Mouse (Mus musculus): ENCODE measurements around the gene Tcf20.
A peak's percentile ranks its signal among the peaks of the same experiment; 100 is the strongest.

Tcf20 gene

GRCm38 (mm10) chr15:82958253-82958701 lies 29.4 kb downstream of the Tcf20 start:
- peak; percentile 33 to 63 for DNase-seq

- DNase-seq, result no peak
Observed at GRCm38 (mm10) chr15:82956721-82957120, 31.0 kb downstream of the Tcf20 start.

DNA sequence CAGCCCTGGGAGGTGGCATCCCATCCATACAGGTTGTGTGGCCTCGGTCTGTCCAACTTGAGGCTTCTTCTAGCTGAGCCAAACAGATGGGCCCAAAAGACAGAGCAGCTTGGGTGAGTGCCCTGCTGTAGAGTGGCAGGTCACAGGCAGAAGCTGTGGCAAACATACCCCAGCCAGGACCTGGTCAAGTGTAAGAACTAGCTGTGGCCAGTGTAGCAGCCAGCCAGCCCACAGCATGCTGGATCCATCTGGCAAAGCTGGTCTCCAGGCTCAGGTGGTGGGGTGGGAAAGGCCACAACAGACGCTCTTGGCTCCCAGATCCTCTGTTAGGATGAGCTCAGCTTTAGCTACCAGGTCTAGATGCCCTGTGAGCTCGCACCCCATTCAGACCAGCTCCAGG lies 31.4 kb downstream of the Tcf20 start:
- no peak for DNase-seq

DNA sequence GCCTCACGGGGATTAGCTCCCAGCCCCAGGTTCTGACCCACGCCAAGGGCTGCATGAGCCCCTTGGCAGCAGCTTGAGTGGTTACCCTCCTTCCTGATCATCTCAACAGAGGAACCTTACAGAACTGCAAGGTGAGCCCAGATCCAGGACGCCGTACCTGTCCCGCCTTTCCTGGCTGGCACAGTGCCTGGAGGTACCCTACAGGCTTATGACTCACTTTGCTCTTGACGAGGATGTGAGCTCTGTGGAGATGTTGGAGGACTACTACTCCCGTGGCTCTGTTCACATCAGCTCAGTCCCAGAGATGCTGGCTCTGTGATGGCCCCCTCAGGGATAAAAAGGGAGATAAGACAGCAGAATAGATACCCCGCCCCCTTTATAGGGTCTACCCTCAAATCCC lies 32.4 kb downstream of the Tcf20 start:
- no peak for DNase-seq

DNA sequence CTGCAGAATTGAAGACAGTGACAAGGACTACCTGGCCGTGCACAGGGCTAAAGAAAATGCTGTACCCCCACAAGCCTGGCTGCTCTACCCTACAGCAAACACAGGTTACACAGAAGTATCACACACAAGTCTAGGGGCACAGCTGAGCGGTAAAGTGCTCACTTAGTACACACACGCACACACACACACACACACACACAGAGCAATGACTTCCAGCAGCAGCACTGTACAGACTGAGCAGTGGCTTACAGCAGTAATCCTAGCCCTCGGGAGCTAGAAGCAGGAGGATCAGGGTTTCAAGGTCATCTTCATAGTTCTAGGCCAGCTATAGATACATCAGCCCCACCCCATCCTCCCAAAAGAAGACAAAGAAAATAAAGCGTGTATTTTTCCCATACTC lies 33.6 kb downstream of the Tcf20 start:
- DNase-seq, result no peak

GRCm38 (mm10) chr15:82953096-82953495 lies 34.6 kb downstream of the Tcf20 start:
- no peak for DNase-seq

GRCm38 (mm10) chr15:82952292-82952705 lies 35.4 kb downstream of the Tcf20 start:
- DNase-seq, result no peak

DNA sequence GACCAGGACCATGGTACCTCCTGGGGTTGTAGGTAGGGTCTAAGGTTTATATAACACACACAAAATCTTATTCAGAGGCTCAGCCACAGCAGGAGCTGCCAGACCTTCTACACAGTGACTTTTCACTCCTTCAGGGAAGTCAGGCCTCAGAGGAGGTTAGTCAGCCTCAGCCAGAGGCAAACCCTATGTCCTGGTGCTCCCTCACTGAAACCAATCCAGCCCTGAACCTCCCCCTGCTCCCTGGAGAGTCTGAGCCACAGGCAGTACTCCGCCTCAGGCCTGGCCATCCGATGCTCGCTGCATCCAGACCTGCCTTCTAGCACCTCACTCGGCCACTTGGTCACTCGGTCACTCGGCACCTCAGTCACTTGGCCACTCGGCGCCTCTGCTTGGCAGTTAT lies 37.4 kb downstream of the Tcf20 start:
- DNase-seq, result no peak

- peak in 1 of 2 experiments; percentile 27 for DNase-seq
Observed at GRCm38 (mm10) chr15:82947431-82947830, 40.2 kb downstream of the Tcf20 start.

DNA sequence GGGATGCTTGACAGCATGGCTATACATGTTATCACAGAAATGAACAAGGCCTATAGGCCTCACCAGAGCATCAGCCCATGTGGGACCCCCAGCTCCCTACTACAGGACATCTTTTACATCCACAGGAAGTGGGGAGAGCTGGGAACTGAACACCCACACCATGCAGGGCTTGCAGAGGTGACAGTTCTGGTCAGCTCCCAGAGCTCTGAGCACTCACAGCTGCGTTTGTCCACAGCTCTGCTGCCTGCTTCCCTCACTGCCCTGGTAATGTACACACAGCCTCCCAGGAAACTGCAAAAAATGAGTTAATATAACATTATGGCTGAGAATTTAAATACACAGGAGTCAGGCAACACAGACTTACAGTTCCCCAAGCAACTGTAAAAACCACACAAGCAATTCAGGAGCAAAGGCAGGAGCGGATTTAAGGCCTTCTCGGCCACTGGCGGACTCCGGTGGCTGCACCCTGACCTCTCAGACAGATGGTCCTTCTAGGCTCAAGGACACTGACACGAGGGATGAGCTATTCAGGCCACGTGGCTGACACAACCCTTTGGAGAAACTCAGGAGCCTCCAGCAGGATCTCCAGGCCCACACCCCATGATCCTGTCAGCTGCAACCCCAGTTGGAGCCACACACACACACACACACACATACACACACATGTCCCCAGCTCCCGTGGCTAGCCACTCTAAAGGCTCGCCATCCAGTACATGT lies 43.0 kb downstream of the Tcf20 start:
- no peak for DNase-seq

DNA sequence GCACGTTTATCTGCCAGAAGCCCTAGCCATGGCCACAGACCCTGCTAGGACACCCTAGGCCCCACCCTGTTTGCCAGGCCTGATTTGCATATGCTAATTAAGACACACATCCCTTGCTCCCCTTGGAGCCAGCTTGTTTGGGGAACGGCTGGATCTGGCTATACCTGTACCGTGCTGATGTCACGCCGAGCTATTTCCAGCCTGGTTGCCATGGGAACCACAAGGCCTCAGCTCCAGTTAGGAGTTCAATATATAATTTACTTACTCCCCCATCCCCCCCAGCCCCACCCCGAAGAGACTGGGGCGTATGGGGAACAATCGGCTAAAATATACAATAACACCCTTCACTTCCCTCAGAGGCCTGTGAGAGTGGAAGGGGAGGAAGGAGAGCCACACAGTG lies 45.9 kb downstream of the Tcf20 start:
- DNase-seq, result no peak

- DNase-seq, result no peak
Observed at GRCm38 (mm10) chr15:82940494-82941214, 47.0 kb downstream of the Tcf20 start.

DNA sequence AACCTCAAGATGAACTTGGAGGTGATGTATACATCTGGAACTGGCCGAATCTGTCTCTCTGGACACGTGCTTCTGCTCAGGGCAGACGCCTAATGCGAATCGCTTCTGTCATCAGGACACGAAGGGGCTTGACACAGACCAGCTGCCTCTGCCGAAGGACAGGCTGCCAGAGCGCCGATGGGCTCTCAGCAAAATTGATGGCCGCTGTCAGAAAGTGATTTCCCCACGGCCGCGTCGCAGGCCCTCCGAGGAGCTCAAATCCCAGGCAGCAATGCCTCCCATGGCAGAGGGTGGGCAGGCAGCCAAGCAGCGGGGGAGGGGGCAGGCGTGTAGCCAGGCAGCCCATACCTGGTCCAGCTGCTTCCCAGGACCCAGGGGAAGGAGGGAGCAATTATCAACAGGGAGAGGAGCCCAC lies 49.5 kb downstream of the Tcf20 start:
- DNase-seq, result peak; percentile 33 to 75

DNA sequence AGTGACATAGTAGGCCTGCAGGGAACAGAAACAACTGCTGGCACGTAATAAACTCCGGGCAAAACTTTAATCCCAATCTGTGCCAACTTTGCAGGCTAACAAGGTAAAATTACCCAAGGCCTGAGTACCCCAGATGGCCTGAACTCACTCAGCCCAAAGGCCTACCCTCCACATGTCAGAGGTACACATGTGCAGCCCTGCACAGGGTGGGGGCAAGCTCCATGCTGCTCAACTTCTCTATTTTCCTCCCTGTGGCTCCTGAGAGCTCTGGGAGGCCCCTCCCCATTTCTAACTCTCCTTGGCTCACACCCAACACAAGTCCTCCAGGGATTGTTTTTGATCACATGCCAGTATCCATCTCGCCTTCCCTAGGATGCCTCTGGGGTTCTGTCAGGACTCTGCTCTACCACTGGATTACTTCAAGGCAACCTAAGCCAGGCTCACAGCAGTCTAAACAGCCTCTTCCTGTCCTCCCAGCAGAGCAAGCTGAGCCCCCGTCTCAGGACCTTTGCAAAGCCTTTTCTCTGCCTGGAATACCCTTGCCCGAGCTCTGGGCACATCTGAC lies 50.2 kb downstream of the Tcf20 start:
- DNase-seq, result no peak

GRCm38 (mm10) chr15:82934971-82935370 lies 52.7 kb downstream of the Tcf20 start:
- no peak for DNase-seq

DNA sequence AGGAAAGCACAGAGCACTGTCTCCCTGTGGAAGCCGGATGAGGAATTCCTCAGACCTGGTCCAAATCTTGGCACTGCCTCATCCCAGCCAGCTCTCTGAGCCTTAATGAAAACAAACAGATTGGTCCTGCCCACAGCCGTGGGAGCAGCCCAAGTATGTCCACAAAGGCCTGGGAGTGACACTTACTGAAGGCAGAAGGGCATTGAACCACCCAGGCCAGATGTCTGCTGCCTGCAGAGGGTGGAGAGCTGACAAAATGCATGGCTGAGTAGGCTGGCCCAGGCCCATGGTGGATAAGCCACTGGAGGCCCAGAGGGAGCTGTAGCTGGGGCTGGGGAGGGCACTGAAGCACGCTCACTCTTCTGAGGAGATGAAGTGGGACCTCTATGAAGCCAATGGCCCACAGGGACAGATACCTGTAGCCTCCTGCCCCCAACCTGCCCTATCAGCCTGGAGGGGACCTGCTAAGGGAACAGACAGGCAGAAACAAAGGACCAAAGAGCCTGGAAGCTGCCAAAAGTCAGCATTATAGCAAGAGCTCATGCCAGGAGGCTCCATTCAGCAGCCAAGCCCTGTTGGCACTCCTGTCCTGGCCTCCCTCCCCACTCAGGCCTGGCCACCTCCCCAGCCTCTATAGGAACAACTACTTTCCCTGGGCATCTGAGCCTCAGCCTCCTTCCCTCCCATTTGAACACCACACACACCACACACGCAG lies 54.6 kb downstream of the Tcf20 start:
- peak; percentile 26 to 34 for DNase-seq

DNA sequence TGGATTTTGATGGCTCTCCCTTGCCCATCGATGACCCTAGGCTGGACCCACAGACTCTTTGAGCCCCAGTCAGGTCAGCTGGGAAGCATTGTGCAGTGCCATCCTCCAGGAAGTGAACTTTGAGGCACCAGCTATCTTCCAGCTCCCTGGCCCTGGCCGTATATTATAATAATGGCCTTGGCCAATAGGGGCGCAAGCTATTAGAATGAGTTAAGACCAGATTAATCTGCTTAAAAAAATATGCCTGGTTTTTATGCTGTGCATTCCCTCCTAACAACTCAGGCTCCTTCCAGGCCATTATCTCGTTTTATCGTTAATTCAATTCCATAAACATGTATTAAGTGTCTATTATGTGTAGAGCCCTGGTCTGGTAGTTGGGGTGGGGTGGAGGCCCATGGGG lies 56.2 kb downstream of the Tcf20 start:
- DNase-seq, result no peak

GRCm38 (mm10) chr15:82929595-82929994 lies 58.1 kb downstream of the Tcf20 start:
- peak in 1 of 2 experiments; percentile 55 for DNase-seq

- DNase-seq, result no peak
Observed at GRCm38 (mm10) chr15:82928844-82929243, 58.8 kb downstream of the Tcf20 start.

GRCm38 (mm10) chr15:82928023-82928422 lies 59.6 kb downstream of the Tcf20 start:
- DNase-seq, result no peak

DNA sequence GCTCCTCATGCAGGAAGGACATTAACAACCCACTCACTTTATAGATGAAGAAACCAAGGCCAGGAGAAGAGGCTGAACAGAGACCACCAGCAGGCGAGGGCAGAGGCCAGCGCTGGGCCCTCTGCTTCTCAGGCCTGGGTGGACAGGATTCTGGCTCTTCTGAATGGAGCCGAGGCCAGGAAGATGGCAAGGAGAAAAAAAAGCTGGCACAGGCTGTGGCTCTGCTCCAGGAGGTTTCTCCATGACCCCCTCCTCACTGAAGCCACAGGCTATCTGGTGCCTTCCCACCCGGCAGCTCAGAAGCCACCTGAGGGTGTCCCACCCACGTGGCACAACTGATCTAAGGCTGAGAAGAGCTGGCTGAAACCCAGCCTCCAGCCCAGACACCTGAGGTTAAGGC lies 60.6 kb downstream of the Tcf20 start:
- DNase-seq, result no peak

DNA sequence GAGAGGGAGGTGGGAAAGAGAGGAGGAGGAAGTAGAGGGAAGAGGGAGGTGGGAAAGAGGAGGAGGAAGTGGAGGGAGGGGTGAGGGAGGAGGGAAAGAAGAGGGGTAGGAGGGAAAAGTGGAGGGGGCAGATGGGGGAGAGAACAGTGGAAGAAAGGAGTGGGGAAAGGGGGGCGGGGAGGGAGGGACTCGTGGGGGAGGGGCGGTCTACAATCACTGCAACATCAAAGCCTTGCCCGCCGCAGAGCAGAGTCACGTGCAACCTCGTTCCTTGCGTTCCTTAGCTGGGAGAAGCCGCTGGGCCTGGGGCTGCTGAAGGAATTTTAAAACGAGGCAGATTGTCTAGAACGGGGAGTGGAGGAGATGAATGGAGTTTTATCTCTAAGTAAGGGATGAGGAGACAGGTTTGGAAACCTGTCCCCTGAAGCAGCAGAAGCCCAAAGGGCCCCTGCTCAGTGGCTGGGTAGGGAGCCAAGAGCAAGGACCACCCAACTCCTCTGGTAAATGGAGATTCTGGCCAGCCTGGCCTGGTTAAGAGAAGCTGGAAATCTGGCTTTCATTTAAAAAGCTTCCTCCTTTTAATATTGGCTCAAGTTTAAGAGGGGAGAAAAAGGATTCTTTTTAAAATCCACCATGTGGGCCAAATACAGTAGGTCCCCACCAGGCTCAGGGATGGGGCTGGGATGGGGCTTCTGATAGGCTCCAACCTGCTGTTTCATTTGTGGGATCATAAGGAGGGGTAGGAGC lies 62.8 kb downstream of the Tcf20 start:
- DNase-seq, result no peak

- peak in 1 of 2 experiments; percentile 16 for DNase-seq
Observed at GRCm38 (mm10) chr15:82923531-82923930, 64.1 kb downstream of the Tcf20 start.
